Mouse (Mus musculus): ENCODE data around the gene Nt5dc2. TPM values are rescaled to one million over a fixed set of nuclear protein-coding genes. Genes with fewer than 3 reads are reported as not detected.

The Nt5dc2 gene
- total and polyA plus RNA-seq, 2 experiments, result 3.0 to 17.5 TPM

GRCm38 (mm10) chr14:31165991-31166630 is 35.3 kb downstream of the Nt5dc2 start:
- Histone ChIP-seq H3K9ac (ENCODE audit: low read depth, low read length) (peak overlapping the region; percentile 62), H3K27me3 (ENCODE audit: control insufficient read depth, insufficient read depth, low read length) (no peaks in the 10 kb centered on the region), H3K36me3 (ENCODE audit: control insufficient read depth, insufficient read depth, low read length) (no peaks in the 10 kb centered on the region), H3K79me2 (ENCODE audit: control insufficient read depth, insufficient read depth, low read length) (no peaks in the 10 kb centered on the region), H3K4me1 (ENCODE audit: control insufficient read depth, insufficient read depth, low read length) (no peaks in the 10 kb centered on the region; the same call in 1 of the 2 replicates), H3K4me3 (ENCODE audit: insufficient read depth, low read depth, low read length) (peak overlapping the region; percentile 69), H3K27ac (replicated peaks; ENCODE audit: insufficient read depth, low read depth, low read length) (no peak overlapping the region)
- TF ChIP-seq POLR2A (IDR thresholded peaks at IDR 0.05; ENCODE audit: extremely low read depth, insufficient read depth, low read length) (no peak), CTCF (IDR thresholded peaks at IDR 0.05; ENCODE audit: low read depth, low read length) (no peak)
- 64% methylated on average over 10 of the region's 10 CpGs for WGBS
- no peak for DNase-seq (ENCODE audit: extremely low read depth, low read depth, low spot score)

GRCm38 (mm10) chr14:31166827-31167226 is 36.0 kb downstream of the Nt5dc2 start:
- peaks cover 6% of the 10 kb centered on the region; the same call in 1 of the 2 replicates for H3K36me3 ChIP-seq (ENCODE audit: control insufficient read depth, insufficient read depth, low read length)
- TF ChIP-seq CTCF (IDR thresholded peaks at IDR 0.05; ENCODE audit: low read depth, low read length), result no peak
- TF ChIP-seq POLR2A (IDR thresholded peaks at IDR 0.05; ENCODE audit: extremely low read depth, insufficient read depth, low read length), result no peak
- peak overlapping the region; percentile 69 for H3K4me3 ChIP-seq (ENCODE audit: insufficient read depth, low read depth, low read length)
- no peak for DNase-seq (ENCODE audit: extremely low read depth, low read depth, low spot score)
- 0 out of 2 replicates have a peak overlapping the region, but pooled peaks have one; percentile 11 for H3K27ac ChIP-seq (replicated peaks; ENCODE audit: insufficient read depth, low read depth, low read length)
- H3K4me1 ChIP-seq (ENCODE audit: control insufficient read depth, insufficient read depth, low read length), result no peaks in the 10 kb centered on the region; the same call in 1 of the 2 replicates
- H3K79me2 ChIP-seq (ENCODE audit: control insufficient read depth, insufficient read depth, low read length), result no peaks in the 10 kb centered on the region
- H3K9ac ChIP-seq (ENCODE audit: low read depth, low read length), result peak overlapping the region; percentile 62
- WGBS, result 68% methylated on average over 9 of the region's 9 CpGs
- H3K27me3 ChIP-seq (ENCODE audit: control insufficient read depth, insufficient read depth, low read length), result no peaks in the 10 kb centered on the region

GRCm38 (mm10) chr14:31168425-31168824 is 37.6 kb downstream of the Nt5dc2 start, which contains the start of gene Stab1:
Stab1 (minus strand) TSS chr14:31168641.
- peak within 1 kb of the TSS; percentile 45 for H3K27ac ChIP-seq (replicated peaks; ENCODE audit: insufficient read depth, low read depth, low read length)
- no peaks in the 10 kb centered on the region for H3K27me3 ChIP-seq (ENCODE audit: control insufficient read depth, insufficient read depth, low read length)
- H3K4me1 ChIP-seq (ENCODE audit: control insufficient read depth, insufficient read depth, low read length), result peaks cover 3% of the 10 kb centered on the region
- 64% methylated on average over 10 of the region's 10 CpGs for WGBS
- no peaks in the 10 kb centered on the region for H3K79me2 ChIP-seq (ENCODE audit: control insufficient read depth, insufficient read depth, low read length)
- no peak for DNase-seq (ENCODE audit: extremely low read depth, low read depth, low spot score)
- H3K9ac ChIP-seq (ENCODE audit: low read depth, low read length), result peak within 1 kb of the TSS; percentile 62
- peak within 1 kb of the TSS; percentile 69 for H3K4me3 ChIP-seq (ENCODE audit: insufficient read depth, low read depth, low read length)
- peaks cover 16% of the 10 kb centered on the region; the same call in 1 of the 2 replicates for H3K36me3 ChIP-seq (ENCODE audit: control insufficient read depth, insufficient read depth, low read length)
- TF ChIP-seq POLR2A (IDR thresholded peaks at IDR 0.05; ENCODE audit: extremely low read depth, insufficient read depth, low read length), result peak; percentile 45; the same call in 1 of the 2 replicates
- TF ChIP-seq CTCF (IDR thresholded peaks at IDR 0.05; ENCODE audit: low read depth, low read length), result no peak

DNA sequence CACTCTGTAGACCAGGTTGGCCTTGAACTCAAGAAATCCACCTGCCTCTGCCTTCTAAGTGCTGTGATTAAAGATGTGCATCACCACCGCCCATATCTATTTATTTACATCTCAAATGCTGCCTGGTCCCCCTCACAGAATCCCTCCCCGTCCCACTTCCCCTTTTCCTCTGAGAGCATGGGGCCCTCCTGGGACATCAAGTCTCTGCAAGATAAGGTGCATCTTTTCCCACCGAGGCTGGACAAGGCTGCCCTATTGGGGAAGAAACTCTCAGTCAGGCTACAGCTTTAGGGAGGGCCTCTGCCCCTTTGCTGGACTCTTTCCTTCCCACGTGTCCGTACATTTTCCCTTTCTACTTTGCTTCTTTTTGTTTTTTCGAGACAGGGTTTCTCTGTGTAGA is 38.7 kb downstream of the Nt5dc2 start:
- no peak overlapping the region for H3K9ac ChIP-seq (ENCODE audit: low read depth, low read length)
- TF ChIP-seq POLR2A (IDR thresholded peaks at IDR 0.05; ENCODE audit: extremely low read depth, insufficient read depth, low read length), result no peak
- H3K27me3 ChIP-seq (ENCODE audit: control insufficient read depth, insufficient read depth, low read length), result no peaks in the 10 kb centered on the region
- 84% methylated on average over 6 of the region's 6 CpGs for WGBS
- H3K4me3 ChIP-seq (ENCODE audit: insufficient read depth, low read depth, low read length), result no peak overlapping the region
- H3K79me2 ChIP-seq (ENCODE audit: control insufficient read depth, insufficient read depth, low read length), result no peaks in the 10 kb centered on the region
- H3K36me3 ChIP-seq (ENCODE audit: control insufficient read depth, insufficient read depth, low read length), result peaks cover 18% of the 10 kb centered on the region; the same call in 1 of the 2 replicates
- no peak for DNase-seq (ENCODE audit: extremely low read depth, low read depth, low spot score)
- H3K4me1 ChIP-seq (ENCODE audit: control insufficient read depth, insufficient read depth, low read length), result peaks cover 3% of the 10 kb centered on the region
- H3K27ac ChIP-seq (replicated peaks; ENCODE audit: insufficient read depth, low read depth, low read length), result no peak overlapping the region

DNA sequence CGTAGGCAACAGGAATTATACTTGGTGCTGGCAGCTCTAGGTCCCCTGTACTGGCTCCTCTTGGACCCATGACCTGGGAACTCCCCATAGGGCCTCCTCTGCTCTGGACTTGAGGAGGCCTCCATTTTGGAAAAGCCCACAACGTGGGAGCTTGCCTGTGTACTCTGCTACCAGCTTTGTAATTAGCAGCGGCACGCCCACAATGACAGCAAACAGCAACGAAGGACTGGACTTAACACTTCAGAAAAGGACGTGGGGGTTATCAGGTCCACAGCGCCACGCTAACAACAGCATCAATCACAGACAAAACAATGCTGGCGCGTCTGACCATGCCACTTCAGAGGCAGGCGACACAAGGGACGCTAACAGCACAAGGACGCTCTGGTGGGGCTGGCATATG is 40.1 kb downstream of the Nt5dc2 start:
- H3K36me3 ChIP-seq (ENCODE audit: control insufficient read depth, insufficient read depth, low read length), result peaks cover 28% of the 10 kb centered on the region; the same call in 1 of the 2 replicates
- H3K27ac ChIP-seq (replicated peaks; ENCODE audit: insufficient read depth, low read depth, low read length), result no peak overlapping the region
- H3K9ac ChIP-seq (ENCODE audit: low read depth, low read length), result no peak overlapping the region
- WGBS, result 77% methylated on average over 13 of the region's 13 CpGs
- TF ChIP-seq CTCF (IDR thresholded peaks at IDR 0.05; ENCODE audit: low read depth, low read length), result no peak
- TF ChIP-seq POLR2A (IDR thresholded peaks at IDR 0.05; ENCODE audit: extremely low read depth, insufficient read depth, low read length), result no peak
- no peaks in the 10 kb centered on the region for H3K27me3 ChIP-seq (ENCODE audit: control insufficient read depth, insufficient read depth, low read length)
- no peaks in the 10 kb centered on the region for H3K79me2 ChIP-seq (ENCODE audit: control insufficient read depth, insufficient read depth, low read length)
- no peak for DNase-seq (ENCODE audit: extremely low read depth, low read depth, low spot score)
- H3K4me3 ChIP-seq (ENCODE audit: insufficient read depth, low read depth, low read length), result no peak overlapping the region
- H3K4me1 ChIP-seq (ENCODE audit: control insufficient read depth, insufficient read depth, low read length), result peaks cover 3% of the 10 kb centered on the region; the same call in 1 of the 2 replicates

DNA sequence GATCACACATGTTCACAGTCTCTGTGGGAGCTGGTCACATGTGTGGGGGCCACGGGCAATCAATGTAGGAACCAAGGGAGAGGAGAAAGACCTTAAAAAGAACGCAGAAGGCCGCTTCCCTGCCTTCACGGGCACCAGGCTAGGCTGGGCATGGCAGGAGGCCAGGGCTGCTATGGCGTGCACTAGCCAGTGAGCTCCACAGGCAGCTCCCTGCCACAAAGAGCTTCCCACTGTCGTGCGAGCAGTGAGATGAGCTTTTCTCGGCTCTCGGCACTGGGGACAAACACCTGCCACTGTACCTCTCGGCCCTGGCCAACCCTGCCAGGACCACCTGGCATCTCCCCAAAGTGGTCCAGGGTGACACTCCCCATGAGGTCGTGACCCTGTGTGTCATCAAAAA is 40.5 kb downstream of the Nt5dc2 start:
- no peak for DNase-seq (ENCODE audit: extremely low read depth, low read depth, low spot score)
- no peak for TF ChIP-seq CTCF (IDR thresholded peaks at IDR 0.05; ENCODE audit: low read depth, low read length)
- TF ChIP-seq POLR2A (IDR thresholded peaks at IDR 0.05; ENCODE audit: extremely low read depth, insufficient read depth, low read length), result no peak
- no peaks in the 10 kb centered on the region for H3K79me2 ChIP-seq (ENCODE audit: control insufficient read depth, insufficient read depth, low read length)
- 81% methylated on average over 11 of the region's 11 CpGs for WGBS
- no peak overlapping the region for H3K9ac ChIP-seq (ENCODE audit: low read depth, low read length)
- no peak overlapping the region for H3K4me3 ChIP-seq (ENCODE audit: insufficient read depth, low read depth, low read length)
- peaks cover 30% of the 10 kb centered on the region; the same call in 1 of the 2 replicates for H3K36me3 ChIP-seq (ENCODE audit: control insufficient read depth, insufficient read depth, low read length)
- H3K27me3 ChIP-seq (ENCODE audit: control insufficient read depth, insufficient read depth, low read length), result no peaks in the 10 kb centered on the region
- peaks cover 3% of the 10 kb centered on the region; the same call in 1 of the 2 replicates for H3K4me1 ChIP-seq (ENCODE audit: control insufficient read depth, insufficient read depth, low read length)
- no peak overlapping the region for H3K27ac ChIP-seq (replicated peaks; ENCODE audit: insufficient read depth, low read depth, low read length)
